Mouse (Mus musculus): Measurements from ENCODE around the gene Mical2.

GRCm38 (mm10) chr7:112352005-112352404 lies 126.3 kb downstream of the Mical2 start:
- no peak for TF ChIP-seq CTCF (conservative IDR thresholded peaks at IDR 0.05; ENCODE audit: insufficient read depth, insufficient read length, low read depth, low read length)
- TF ChIP-seq POLR2A (IDR thresholded peaks at IDR 0.05; ENCODE audit: low read depth, low read length) = no peak
